Mouse (Mus musculus) heart, embryonic 10.5 days (tissue): Measurements from ENCODE around the gene Uroc1. TPM values are rescaled to one million over a fixed set of nuclear protein-coding genes. Genes with fewer than 3 reads are reported as not detected.

Source experiments
- DNase-seq: peaks from one replicate; pipeline ENCODE4 v3.0.0-alpha.2; 2017; ENCODE audit warnings: low spot score
- H3K27ac ChIP-seq: fragments of 300-500 bp; sonication (generic); 2 replicates; pipeline ENCODE4 v1.5.1; 2016; ENCODE audit warnings: mild to moderate bottlenecking
- H3K27me3 ChIP-seq: fragments of 300-500 bp; sonication (generic); 2 replicates; pipeline ENCODE4 v1.6.1; 2016; ENCODE audit warnings: mild to moderate bottlenecking; ENCODE audit not compliant: poor library complexity, insufficient read depth, severe bottlenecking
- H3K36me3 ChIP-seq: fragments of 300-500 bp; sonication (generic); 2 replicates; pipeline ENCODE4 v1.6.1; 2016; ENCODE audit warnings: mild to moderate bottlenecking, moderate library complexity
- H3K4me1 ChIP-seq: fragments of 300-500 bp; sonication (generic); 2 replicates; pipeline ENCODE4 v1.6.1; 2016; ENCODE audit warnings: mild to moderate bottlenecking
- H3K4me3 ChIP-seq: fragments of 300-500 bp; sonication (generic); 2 replicates; pipeline ENCODE4 v1.5.1; 2016; ENCODE audit warnings: mild to moderate bottlenecking, moderate library complexity
- H3K9me3 ChIP-seq: fragments of 300-500 bp; sonication (generic); 2 replicates; pipeline ENCODE4 v1.6.1; 2016; ENCODE audit warnings: mild to moderate bottlenecking, moderate library complexity
- WGBS: fragments of 180-500 bp; shearing (Covaris S2); methylation state at CpG from one replicate; pipeline ENCODE4 v1.1.7; 2016; 5-methylcytosine and 5-hydroxymethylcytosine counted together
- polyA plus RNA-seq: library from polyadenylated mRNA; unstranded; fragments of >200 nt; fragmentation: Nextera tagmentation; extraction: Ambion mirVana; gene quantifications from 2 replicates; pipeline ENCODE4 v1.2.1, GENCODE M21; 2016

The Uroc1 gene
- 0.21 TPM in 1 of 2 replicates, not detected in the other for polyA plus RNA-seq

GRCm38 (mm10) chr6:90332561-90333425 is at the start of gene Uroc1:
Gene Uroc1, plus strand, starts transcription at chr6:90333284.
- H3K36me3 ChIP-seq = no peaks in the 10 kb centered on the region
- WGBS = 80% methylated on average over 7 of the region's 7 CpGs
- no peak for DNase-seq
- no peaks in the 10 kb centered on the region for H3K4me1 ChIP-seq
- no peaks in the 10 kb centered on the region for H3K9me3 ChIP-seq
- no peak within 1 kb of the TSS for H3K4me3 ChIP-seq
- no peaks in the 10 kb centered on the region; the same call in 1 of the 2 replicates for H3K27me3 ChIP-seq
- no peak within 1 kb of the TSS for H3K27ac ChIP-seq

GRCm38 (mm10) chr6:90288265-90288664 is 44.8 kb upstream of the Uroc1 start:
- Histone ChIP-seq H3K4me3 (no peak overlapping the region), H3K4me1 (no peaks in the 10 kb centered on the region), H3K9me3 (peaks cover 3% of the 10 kb centered on the region; the same call in 1 of the 2 replicates), H3K27ac (no peak overlapping the region), H3K27me3 (no peaks in the 10 kb centered on the region), H3K36me3 (no peaks in the 10 kb centered on the region)
- WGBS = 51% methylated on average over 12 of the region's 12 CpGs
- no peak for DNase-seq

GRCm38 (mm10) chr6:90300919-90301318 is 32.2 kb upstream of the Uroc1 start, which contains the start of gene BC048671:
Gene BC048671, plus strand, starts transcription at chr6:90301219.
- Histone ChIP-seq H3K4me1 (no peaks in the 10 kb centered on the region), H3K36me3 (no peaks in the 10 kb centered on the region), H3K4me3 (no peak within 1 kb of the TSS), H3K9me3 (no peaks in the 10 kb centered on the region), H3K27ac (no peak within 1 kb of the TSS), H3K27me3 (no peaks in the 10 kb centered on the region)
- DNase-seq = no peak
- 84% methylated on average over 1 of the region's 1 CpGs for WGBS

DNA sequence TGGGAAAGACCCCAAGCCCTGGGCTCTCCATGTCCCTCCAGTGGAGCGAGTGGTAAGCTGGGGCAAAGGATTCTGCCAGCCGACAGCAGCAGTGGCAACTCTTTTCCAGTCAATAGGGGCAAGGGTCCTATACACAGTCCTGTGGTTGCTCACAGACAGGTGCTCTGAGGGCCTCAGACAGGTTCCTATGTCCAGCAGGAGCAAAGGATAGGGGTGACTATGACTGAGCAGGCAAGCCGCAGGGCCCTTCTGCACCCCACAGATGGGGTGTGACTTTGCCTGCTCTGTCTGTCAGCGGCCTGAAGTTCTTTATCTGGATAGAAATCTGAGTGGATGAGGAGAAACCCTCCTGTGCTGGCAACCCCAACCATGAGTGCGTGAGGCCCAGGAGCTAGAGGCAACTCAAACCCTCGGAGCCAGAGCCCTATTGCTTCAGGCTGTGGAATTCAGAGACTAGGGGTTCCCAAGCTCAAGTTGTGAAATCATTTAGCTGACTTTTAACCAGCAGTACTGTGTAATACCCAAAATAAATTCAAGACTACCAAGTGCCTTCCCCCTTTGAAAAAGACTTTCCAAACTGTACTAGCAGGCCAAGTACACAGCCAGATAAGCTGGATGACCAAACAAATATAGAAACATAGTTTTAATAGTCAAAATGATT is 26.6 kb upstream of the Uroc1 start:
- WGBS = 81% methylated on average over 6 of the region's 6 CpGs
- 0 out of 2 replicates have a peak, but pooled peaks cover 5% of the 10 kb centered on the region for H3K27me3 ChIP-seq
- H3K9me3 ChIP-seq = peaks cover 11% of the 10 kb centered on the region
- no peaks in the 10 kb centered on the region for H3K4me1 ChIP-seq
- H3K27ac ChIP-seq = no peak overlapping the region
- no peak overlapping the region for H3K4me3 ChIP-seq
- no peaks in the 10 kb centered on the region for H3K36me3 ChIP-seq
- DNase-seq = no peak

DNA sequence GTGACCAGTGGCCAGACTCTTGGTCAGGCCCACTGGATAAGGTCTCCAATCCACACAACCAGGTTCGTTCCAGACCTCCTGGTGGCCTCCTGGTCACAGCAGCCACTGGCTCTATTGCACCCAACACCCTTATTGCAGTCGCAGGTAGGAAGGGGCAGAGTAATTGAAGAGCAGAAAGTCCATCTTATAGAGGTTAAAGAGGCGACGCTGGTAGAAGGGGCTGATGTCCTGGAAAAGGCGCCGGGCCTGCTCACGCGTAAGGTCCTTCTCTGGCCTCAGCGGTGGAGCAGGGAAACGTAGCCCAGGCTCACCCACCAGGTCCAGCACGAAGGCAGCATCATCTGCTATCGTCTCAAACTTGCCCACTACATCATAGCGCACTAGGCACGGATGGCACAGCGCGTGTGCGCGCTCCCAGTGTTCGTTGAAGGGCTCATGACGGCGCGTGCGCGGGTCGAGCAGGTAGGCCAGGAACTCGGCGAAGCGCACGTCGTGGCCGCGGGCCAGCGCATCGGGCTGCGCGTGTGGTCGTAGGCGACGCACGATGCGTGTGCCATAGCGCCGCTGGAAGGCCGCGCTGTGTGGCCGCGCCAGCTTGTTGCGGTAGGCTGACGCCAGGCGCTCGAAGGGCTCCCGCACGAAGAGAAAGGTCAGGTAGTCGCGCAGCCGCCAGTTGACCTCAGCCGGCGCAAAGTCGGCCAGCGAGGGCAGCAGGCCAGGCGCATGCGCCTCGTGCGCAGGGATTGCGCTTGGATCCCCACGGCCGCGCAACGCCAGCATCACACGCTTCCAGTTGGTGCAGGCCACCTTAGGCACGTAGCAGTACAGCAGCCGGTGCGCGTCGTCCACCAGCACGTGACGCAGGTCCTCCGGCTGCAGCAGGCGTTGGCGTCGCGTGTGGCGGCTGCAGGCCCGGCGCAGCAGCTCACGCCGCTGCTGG is 24.0 kb upstream of the Uroc1 start:
- H3K4me1 ChIP-seq = no peaks in the 10 kb centered on the region
- H3K36me3 ChIP-seq = no peaks in the 10 kb centered on the region
- 78% methylated on average over 87 of the region's 87 CpGs for WGBS
- H3K9me3 ChIP-seq = peaks cover 11% of the 10 kb centered on the region
- no peak overlapping the region for H3K27ac ChIP-seq
- no peak overlapping the region for H3K4me3 ChIP-seq
- peak; percentile 69 for DNase-seq
- 0 out of 2 replicates have a peak, but pooled peaks cover 5% of the 10 kb centered on the region for H3K27me3 ChIP-seq

- Histone ChIP-seq H3K4me1 (no peaks in the 10 kb centered on the region), H3K27ac (no peak overlapping the region), H3K9me3 (no peaks in the 10 kb centered on the region), H3K36me3 (no peaks in the 10 kb centered on the region), H3K27me3 (no peaks in the 10 kb centered on the region), H3K4me3 (no peak overlapping the region)
- WGBS = 78% methylated on average over 5 of the region's 5 CpGs
- DNase-seq = no peak
Observed at GRCm38 (mm10) chr6:90315961-90316360, 17.1 kb upstream of the Uroc1 start.

DNA sequence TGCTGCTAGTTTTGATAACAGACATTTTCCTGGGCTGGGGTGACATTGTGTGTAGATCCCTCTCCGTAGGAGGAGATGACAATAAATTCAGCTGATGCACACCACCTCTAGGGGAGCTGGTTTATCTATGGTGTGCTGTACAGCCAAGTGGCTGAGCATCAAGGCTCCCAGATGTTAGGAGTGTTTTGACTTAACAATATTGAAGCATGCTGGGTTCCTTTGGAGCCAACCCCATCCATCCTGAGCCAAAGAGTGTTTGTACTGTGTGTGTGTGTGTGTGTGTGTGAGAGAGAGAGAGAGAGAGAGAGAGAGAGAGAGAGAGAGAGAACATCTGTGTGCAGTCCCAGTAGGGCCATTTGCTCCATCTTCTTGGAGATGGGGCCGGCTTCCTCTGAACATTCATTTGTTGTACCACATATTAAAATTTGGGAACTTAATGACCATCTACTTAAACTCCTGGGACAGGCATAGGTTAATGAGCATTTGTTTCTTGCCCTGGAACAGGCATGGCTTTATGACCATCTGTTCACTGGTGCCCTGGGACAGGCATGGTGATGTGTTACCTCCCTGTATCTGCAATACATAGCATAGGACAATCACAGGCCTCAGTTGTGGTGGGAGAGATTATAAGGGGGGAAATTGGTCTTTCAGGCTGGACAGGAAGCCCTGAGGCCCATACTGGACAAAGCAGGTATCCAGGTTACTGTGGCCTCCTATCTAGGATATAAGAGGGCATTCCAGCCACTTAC is 15.4 kb upstream of the Uroc1 start:
- 84% methylated on average over 2 of the region's 2 CpGs for WGBS
- Histone ChIP-seq H3K4me3 (no peak overlapping the region), H3K27ac (no peak overlapping the region), H3K4me1 (no peaks in the 10 kb centered on the region), H3K27me3 (no peaks in the 10 kb centered on the region), H3K36me3 (no peaks in the 10 kb centered on the region), H3K9me3 (no peaks in the 10 kb centered on the region)
- DNase-seq = no peak

- H3K27me3 ChIP-seq = peaks cover 6% of the 10 kb centered on the region
- WGBS = 89% methylated on average over 2 of the region's 2 CpGs
- H3K27ac ChIP-seq = no peak overlapping the region
- no peak overlapping the region for H3K4me3 ChIP-seq
- H3K4me1 ChIP-seq = no peaks in the 10 kb centered on the region
- no peak for DNase-seq
- no peaks in the 10 kb centered on the region for H3K9me3 ChIP-seq
- H3K36me3 ChIP-seq = no peaks in the 10 kb centered on the region
Observed at GRCm38 (mm10) chr6:90319019-90319418, 14.1 kb upstream of the Uroc1 start.

GRCm38 (mm10) chr6:90319475-90320191 is 13.5 kb upstream of the Uroc1 start:
- no peak for DNase-seq
- Histone ChIP-seq H3K27ac (no peak overlapping the region), H3K36me3 (no peaks in the 10 kb centered on the region), H3K27me3 (peaks cover 13% of the 10 kb centered on the region), H3K4me3 (no peak overlapping the region), H3K9me3 (no peaks in the 10 kb centered on the region), H3K4me1 (no peaks in the 10 kb centered on the region)
- WGBS = 75% methylated on average over 7 of the region's 7 CpGs

DNA sequence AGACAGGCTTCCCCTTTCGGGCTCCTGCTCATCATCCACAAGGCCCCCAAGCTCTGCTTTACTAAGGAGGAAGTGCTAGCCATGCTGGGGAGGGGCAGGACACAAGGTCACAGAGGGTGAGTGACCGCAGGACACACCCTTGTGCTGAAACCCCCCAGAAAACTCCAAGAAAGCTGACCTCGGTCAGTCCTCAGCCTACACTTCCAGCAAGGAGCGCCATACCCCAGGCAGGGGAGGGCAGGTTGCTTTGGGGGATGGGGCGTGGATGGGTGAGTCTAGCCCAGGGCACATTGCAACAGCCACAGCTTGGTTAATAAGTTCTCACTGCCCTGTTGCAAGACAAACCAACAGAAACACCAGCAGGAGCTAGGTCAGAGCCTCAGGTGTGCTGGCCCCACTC is 12.7 kb upstream of the Uroc1 start:
- H3K27ac ChIP-seq = no peak overlapping the region

GRCm38 (mm10) chr6:90321811-90322210 is 11.3 kb upstream of the Uroc1 start:
- 41% methylated on average over 4 of the region's 4 CpGs for WGBS
- Histone ChIP-seq H3K4me3 (no peak overlapping the region), H3K9me3 (no peaks in the 10 kb centered on the region), H3K4me1 (peaks cover 6% of the 10 kb centered on the region; the same call in 1 of the 2 replicates), H3K27me3 (peaks cover 34% of the 10 kb centered on the region), H3K27ac (no peak overlapping the region), H3K36me3 (no peaks in the 10 kb centered on the region)
- DNase-seq = no peak

More for the DNA sequence above, 12.7 kb upstream of the Uroc1 start:
- Histone ChIP-seq H3K36me3 (no peaks in the 10 kb centered on the region), H3K27me3 (peaks cover 21% of the 10 kb centered on the region), H3K4me3 (no peak overlapping the region), H3K4me1 (peaks cover 6% of the 10 kb centered on the region; the same call in 1 of the 2 replicates), H3K9me3 (no peaks in the 10 kb centered on the region)
- no peak for DNase-seq
- WGBS = 79% methylated on average over 5 of the region's 5 CpGs
